Mouse (Mus musculus) MEL (cell line): ENCODE data around the gene Drc7.

Experiments used
- POLR2A ChIP-seq, 2 experiments: IDR thresholded peaks; 2 replicates each; pipeline ENCODE4 v1.6.1; 2011 to 2012; ENCODE audit warnings: low read length in 2 of 2, mild to moderate bottlenecking in 2 of 2, control low read depth in 1 of 2, improper control_type of control experiment in 1 of 2, low read depth in 1 of 2, moderate library complexity in 1 of 2; ENCODE audit not compliant: control insufficient read depth in 1 of 2, insufficient read depth in 1 of 2, poor library complexity in 1 of 2
- USF2 ChIP-seq, 2 experiments: IDR thresholded peaks; 2 replicates each; pipeline ENCODE4 v1.6.1; 2011 to 2012; ENCODE audit warnings: improper control_type of control experiment in 2 of 2, low read length in 2 of 2, borderline replicate concordance in 1 of 2, inconsistent platforms in 1 of 2, low read depth in 1 of 2, mild to moderate bottlenecking in 1 of 2; ENCODE audit not compliant: insufficient read depth in 1 of 2

GRCm38 (mm10) chr8:95049636-95050035, 5.3 kb upstream of the Drc7 start:
- TF ChIP-seq POLR2A (IDR thresholded peaks at IDR 0.05; ENCODE audit: control insufficient read depth in 1 of 2, insufficient read depth in 1 of 2, low read depth in 1 of 2, low read length in 2 of 2, poor library complexity in 1 of 2) = no peak
- no peak for TF ChIP-seq USF2 (IDR thresholded peaks at IDR 0.05; ENCODE audit: borderline replicate concordance in 1 of 2, insufficient read depth in 1 of 2, low read depth in 1 of 2, low read length in 2 of 2)
